Mouse (Mus musculus) kidney, postnatal 10 days (tissue): ENCODE measurements around the gene Cdc42ep3.

Source experiments
- DNase-seq: peaks from one replicate; pipeline ENCODE4 v3.0.0; 2021; ENCODE audit warnings: mixed read lengths

Gene Cdc42ep3

DNA sequence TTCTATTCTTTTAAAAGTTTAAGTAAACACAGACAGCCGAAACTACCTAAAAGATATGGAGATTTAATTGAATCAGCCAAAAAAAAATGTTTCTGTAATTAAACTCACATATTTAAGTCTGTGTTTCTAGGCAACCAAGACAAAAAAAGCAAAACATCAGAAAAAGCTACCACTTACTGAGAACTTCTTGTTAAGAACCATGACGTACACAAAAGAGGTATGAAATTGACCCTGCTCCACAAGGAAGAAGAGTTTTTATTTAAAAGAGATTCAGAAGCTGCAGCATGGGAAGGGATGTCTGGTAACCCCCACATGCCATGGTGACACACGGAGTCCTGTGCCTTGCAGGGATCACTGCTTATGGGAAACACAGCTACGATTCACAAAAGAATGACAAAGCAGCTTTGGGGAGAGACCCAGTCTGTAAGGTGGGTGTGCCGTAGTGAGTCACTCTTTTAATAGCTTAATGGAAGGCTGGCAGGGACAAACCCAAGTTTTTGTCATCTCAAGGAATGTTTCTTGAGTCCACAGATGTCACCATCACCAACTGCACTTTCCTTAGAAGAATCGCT lies 69.8 kb downstream of the Cdc42ep3 start:
- no peak for DNase-seq
